Mouse (Mus musculus): ENCODE data around the gene Slc41a3. TPM values are rescaled to one million over a fixed set of nuclear protein-coding genes. Genes with fewer than 3 reads are reported as not detected.
A peak's percentile ranks its signal among the peaks of the same experiment; 100 is the strongest.
"Not testable (repeated sequence)": the region's sequence is repeated elsewhere in the genome, so short reads cannot be mapped to it uniquely, and the experiment has no call there.

The Slc41a3 gene
- total and polyA plus RNA-seq, 2 experiments from 2014 or later = 7.9 to 9.4 TPM

DNA sequence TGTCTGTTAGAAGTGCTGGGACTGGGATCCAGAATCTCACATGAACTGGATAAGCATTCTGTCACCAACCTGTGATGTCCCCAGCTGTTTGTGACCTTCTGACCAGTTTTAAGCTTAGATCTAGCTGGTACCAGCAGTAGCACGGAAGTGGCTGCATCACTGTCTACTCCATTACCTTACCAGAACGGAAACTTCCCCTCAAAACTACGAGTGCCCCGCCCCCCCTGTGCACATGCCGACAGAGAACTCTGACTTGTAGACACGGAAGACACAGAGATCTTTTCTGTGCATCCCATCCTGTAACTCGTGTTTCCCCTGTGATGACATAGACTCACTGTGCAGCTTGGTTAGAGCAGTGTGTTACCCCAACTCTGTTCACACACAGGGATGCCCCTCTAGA lies 25.9 kb downstream of the Slc41a3 start:
- no peaks in the 10 kb centered on the region for H3K9me3 ChIP-seq (ENCODE audit: low read length)
- H3K36me3 ChIP-seq (ENCODE audit: insufficient read depth) = no peaks in the 10 kb centered on the region
- H3K4me2 ChIP-seq (ENCODE audit: low read depth) = no peak overlapping the region
- no peak for TF ChIP-seq CTCF (IDR thresholded peaks at IDR 0.05; ENCODE audit: low read depth)
- DNase-seq (no peak), ATAC-seq (no peak)
- H3K27me3 ChIP-seq (ENCODE audit: insufficient read depth, low read length) = no peaks in the 10 kb centered on the region
- H3K4me3 ChIP-seq (ENCODE audit: low read depth, low read length) = no peak overlapping the region
- H3K4me1 ChIP-seq (ENCODE audit: insufficient read depth) = no peaks in the 10 kb centered on the region
- no peak overlapping the region for H3K27ac ChIP-seq (ENCODE audit: low read depth, low read length)
- WGBS = 94% methylated on average over 7 of the region's 7 CpGs
- no peak overlapping the region for H3K9ac ChIP-seq

DNA sequence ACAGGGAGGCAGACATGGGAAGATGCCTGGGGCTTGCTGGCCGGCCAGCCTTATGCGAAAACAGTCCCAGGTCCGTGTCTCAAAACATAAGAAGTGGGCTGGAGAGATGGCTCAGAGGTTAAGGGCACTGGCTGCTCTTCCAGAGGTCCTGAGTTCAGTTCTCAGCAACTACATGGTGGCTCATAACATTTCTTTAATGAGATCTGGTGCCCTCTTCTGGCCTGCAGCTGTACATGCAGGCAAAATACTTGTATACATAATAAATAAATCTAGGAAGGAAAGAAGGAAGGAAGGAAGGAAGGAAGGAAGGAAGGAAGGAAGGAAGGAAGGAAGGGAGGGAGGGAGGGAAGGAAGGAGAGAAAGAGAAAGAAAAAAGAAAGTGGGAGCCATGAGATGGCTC lies 28.0 kb downstream of the Slc41a3 start:
- 77% methylated on average over 3 of the region's 3 CpGs for WGBS
- not testable (repeated sequence) for H3K9me3 ChIP-seq (ENCODE audit: low read length); H3K27me3 ChIP-seq (ENCODE audit: insufficient read depth, low read length); H3K4me2 ChIP-seq (ENCODE audit: low read depth); H3K36me3 ChIP-seq (ENCODE audit: insufficient read depth); H3K4me1 ChIP-seq (ENCODE audit: insufficient read depth); ATAC-seq; H3K9ac ChIP-seq; DNase-seq; H3K4me3 ChIP-seq (ENCODE audit: low read depth, low read length); H3K27ac ChIP-seq (ENCODE audit: low read depth, low read length)
- TF ChIP-seq CTCF (IDR thresholded peaks at IDR 0.05; ENCODE audit: low read depth) = 0 out of 2 replicates have a peak, but pooled peaks have one; percentile 22

DNA sequence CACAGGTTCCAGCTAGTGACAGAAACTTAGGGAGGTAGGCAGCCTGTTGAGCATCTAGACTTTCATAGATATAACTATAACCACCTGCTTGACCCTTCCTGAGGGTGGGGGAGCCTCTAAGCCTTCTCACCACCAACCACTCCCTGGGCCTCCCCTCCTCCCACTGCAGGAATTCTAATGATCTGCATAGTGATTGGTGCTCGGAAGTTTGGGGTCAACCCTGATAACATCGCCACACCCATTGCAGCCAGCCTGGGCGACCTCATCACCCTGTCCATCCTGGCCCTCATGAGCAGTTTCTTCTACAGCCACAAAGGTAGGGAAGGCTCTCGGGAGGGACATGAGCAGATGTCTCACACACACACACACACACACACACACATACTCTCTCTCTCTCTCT lies 30.6 kb downstream of the Slc41a3 start:
- WGBS = 54% methylated on average over 4 of the region's 4 CpGs
- Histone ChIP-seq H3K36me3 (ENCODE audit: insufficient read depth) (no peaks in the 10 kb centered on the region), H3K27me3 (ENCODE audit: insufficient read depth, low read length) (no peaks in the 10 kb centered on the region), H3K4me2 (ENCODE audit: low read depth) (no peak overlapping the region), H3K4me1 (ENCODE audit: insufficient read depth) (no peaks in the 10 kb centered on the region), H3K27ac (ENCODE audit: low read depth, low read length) (no peak overlapping the region), H3K9ac (no peak overlapping the region), H3K9me3 (ENCODE audit: low read length) (no peaks in the 10 kb centered on the region), H3K4me3 (ENCODE audit: low read depth, low read length) (no peak overlapping the region)
- TF ChIP-seq CTCF (IDR thresholded peaks at IDR 0.05; ENCODE audit: low read depth) = no peak
- DNase-seq (no peak), ATAC-seq (no peak)

DNA sequence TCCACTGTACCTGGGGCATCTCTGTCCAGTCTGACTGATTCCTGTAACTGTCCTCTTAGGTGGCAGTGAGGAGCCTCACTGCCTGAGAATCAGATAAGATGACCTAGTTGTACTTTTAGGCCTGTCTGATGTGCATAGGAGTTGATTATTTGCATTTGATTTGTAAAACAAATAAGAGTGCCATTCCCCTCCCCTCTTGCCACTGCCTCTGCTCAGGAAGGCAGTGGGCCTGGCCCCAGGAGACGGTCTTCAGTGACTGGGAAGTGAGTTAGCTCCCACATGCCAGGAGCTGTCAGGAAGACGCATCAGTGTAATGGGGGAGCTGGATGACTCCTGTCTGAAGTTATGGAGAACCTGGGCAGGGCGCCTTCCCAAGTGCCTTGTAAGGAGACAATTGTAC lies 31.1 kb downstream of the Slc41a3 start:
- no peak overlapping the region for H3K4me2 ChIP-seq (ENCODE audit: low read depth)
- DNase-seq (no peak), ATAC-seq (no peak)
- no peak overlapping the region for H3K9ac ChIP-seq
- H3K4me1 ChIP-seq (ENCODE audit: insufficient read depth) = no peaks in the 10 kb centered on the region
- H3K27me3 ChIP-seq (ENCODE audit: insufficient read depth, low read length) = no peaks in the 10 kb centered on the region
- H3K9me3 ChIP-seq (ENCODE audit: low read length) = no peaks in the 10 kb centered on the region
- no peak overlapping the region for H3K27ac ChIP-seq (ENCODE audit: low read depth, low read length)
- TF ChIP-seq CTCF (IDR thresholded peaks at IDR 0.05; ENCODE audit: low read depth) = no peak
- no peaks in the 10 kb centered on the region for H3K36me3 ChIP-seq (ENCODE audit: insufficient read depth)
- H3K4me3 ChIP-seq (ENCODE audit: low read depth, low read length) = no peak overlapping the region
- 70% methylated on average over 3 of the region's 3 CpGs for WGBS

DNA sequence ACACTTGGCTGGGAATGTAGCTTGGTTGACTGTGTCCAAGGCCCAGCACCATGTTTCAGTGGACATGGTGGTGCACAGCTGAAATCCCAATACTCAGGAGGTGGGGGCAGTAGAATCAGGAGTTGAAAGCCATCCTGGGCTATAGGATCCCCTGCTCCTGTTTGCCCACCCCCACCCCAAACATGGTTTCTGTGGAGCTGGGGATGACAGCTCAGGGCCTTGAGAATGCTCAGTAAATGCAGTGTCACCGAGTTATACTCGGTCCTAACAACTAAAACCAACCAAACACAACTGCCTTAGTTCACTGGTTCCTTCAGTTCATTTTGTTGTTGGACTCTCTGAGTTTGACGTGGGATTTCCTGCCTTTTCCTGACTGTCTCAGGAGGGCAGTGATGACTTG lies 38.5 kb downstream of the Slc41a3 start:
- Histone ChIP-seq H3K36me3 (ENCODE audit: insufficient read depth) (no peaks in the 10 kb centered on the region), H3K9me3 (ENCODE audit: low read length) (no peaks in the 10 kb centered on the region), H3K4me2 (ENCODE audit: low read depth) (no peak overlapping the region), H3K27me3 (ENCODE audit: insufficient read depth, low read length) (no peaks in the 10 kb centered on the region), H3K4me1 (ENCODE audit: insufficient read depth) (no peaks in the 10 kb centered on the region), H3K9ac (no peak overlapping the region), H3K4me3 (ENCODE audit: low read depth, low read length) (no peak overlapping the region), H3K27ac (ENCODE audit: low read depth, low read length) (no peak overlapping the region)
- 86% methylated on average over 3 of the region's 3 CpGs for WGBS
- no peak for TF ChIP-seq CTCF (IDR thresholded peaks at IDR 0.05; ENCODE audit: low read depth)
- ATAC-seq (no peak), DNase-seq (no peak)

DNA sequence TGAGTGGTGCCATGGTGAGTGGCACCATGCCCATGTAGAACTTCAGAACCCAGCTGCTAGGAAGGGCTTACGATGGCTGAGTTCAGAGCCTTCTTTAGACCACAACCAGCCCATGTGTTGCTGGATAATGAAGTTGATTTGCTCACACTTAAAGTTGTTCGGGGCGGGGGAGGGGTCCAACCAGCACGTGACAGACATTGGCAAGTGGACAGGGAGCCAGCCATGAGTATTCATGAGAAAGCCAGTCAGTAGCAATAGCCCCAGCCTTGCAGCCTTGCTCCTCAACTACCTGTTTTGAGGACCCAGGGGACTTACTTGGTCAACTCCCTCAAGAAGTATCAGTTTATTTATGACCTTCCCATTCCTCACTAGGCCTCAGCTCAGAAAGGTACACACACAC lies 40.4 kb downstream of the Slc41a3 start:
- WGBS = 51% methylated on average over 4 of the region's 4 CpGs
- no peak for TF ChIP-seq CTCF (IDR thresholded peaks at IDR 0.05; ENCODE audit: low read depth)
- no peaks in the 10 kb centered on the region for H3K27me3 ChIP-seq (ENCODE audit: insufficient read depth, low read length)
- no peak overlapping the region for H3K27ac ChIP-seq (ENCODE audit: low read depth, low read length)
- H3K4me3 ChIP-seq (ENCODE audit: low read depth, low read length) = no peak overlapping the region
- peak; percentile 82 for ATAC-seq
- H3K36me3 ChIP-seq (ENCODE audit: insufficient read depth) = no peaks in the 10 kb centered on the region
- no peaks in the 10 kb centered on the region for H3K4me1 ChIP-seq (ENCODE audit: insufficient read depth)
- H3K9ac ChIP-seq = no peak overlapping the region
- no peak overlapping the region for H3K4me2 ChIP-seq (ENCODE audit: low read depth)
- no peaks in the 10 kb centered on the region for H3K9me3 ChIP-seq (ENCODE audit: low read length)
- peak; percentile 34 for DNase-seq

DNA sequence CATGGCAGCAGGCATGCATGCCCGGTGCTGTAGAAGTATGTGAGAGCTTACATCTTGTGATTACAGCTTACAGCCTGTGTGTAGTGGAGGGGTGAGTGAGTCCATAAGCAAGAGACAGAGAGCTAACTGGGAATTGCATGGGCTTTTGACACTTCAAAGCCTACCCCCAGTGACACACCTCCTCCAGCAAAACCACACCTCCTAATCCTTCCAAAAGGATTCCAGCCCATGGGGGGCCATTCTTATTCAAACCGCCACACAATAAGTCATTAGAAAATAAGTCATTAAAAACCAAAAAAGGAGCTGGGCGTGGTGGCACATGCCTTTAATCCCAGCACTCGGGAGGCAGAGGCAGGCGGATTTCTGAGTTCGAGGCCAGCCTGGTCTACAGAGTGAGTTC lies 43.9 kb downstream of the Slc41a3 start:
- H3K36me3 ChIP-seq (ENCODE audit: insufficient read depth) = no peaks in the 10 kb centered on the region
- 81% methylated on average over 6 of the region's 6 CpGs for WGBS
- DNase-seq (no peak), ATAC-seq (no peak)
- H3K9me3 ChIP-seq (ENCODE audit: low read length) = no peaks in the 10 kb centered on the region
- no peak overlapping the region for H3K4me3 ChIP-seq (ENCODE audit: low read depth, low read length)
- H3K27me3 ChIP-seq (ENCODE audit: insufficient read depth, low read length) = no peaks in the 10 kb centered on the region
- no peak for TF ChIP-seq CTCF (IDR thresholded peaks at IDR 0.05; ENCODE audit: low read depth)
- no peak overlapping the region for H3K27ac ChIP-seq (ENCODE audit: low read depth, low read length)
- H3K9ac ChIP-seq = no peak overlapping the region
- H3K4me1 ChIP-seq (ENCODE audit: insufficient read depth) = no peaks in the 10 kb centered on the region
- H3K4me2 ChIP-seq (ENCODE audit: low read depth) = no peak overlapping the region

DNA sequence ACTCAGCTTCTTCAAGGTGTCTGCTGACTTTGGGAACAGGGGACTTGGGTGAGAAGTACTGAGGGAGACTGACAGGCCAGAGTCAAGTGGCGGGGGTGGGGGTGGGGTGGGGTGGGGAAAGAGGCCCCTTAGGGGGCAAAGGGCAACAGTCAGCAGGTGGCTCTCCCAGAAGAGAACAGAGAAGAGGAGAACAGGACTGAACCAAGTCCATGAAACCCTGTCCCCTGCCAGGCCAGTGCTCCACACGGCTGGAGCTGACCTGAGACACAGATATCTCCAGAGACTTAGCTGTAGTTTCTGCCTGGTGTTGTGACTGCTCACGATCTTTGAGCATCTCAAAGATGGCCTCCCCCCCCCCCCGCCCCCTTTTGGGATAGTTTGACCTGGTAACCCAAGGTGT lies 44.8 kb downstream of the Slc41a3 start:
- Histone ChIP-seq H3K27me3 (ENCODE audit: insufficient read depth, low read length) (no peaks in the 10 kb centered on the region), H3K4me2 (ENCODE audit: low read depth) (no peak overlapping the region), H3K36me3 (ENCODE audit: insufficient read depth) (no peaks in the 10 kb centered on the region), H3K4me1 (ENCODE audit: insufficient read depth) (no peaks in the 10 kb centered on the region), H3K27ac (ENCODE audit: low read depth, low read length) (no peak overlapping the region), H3K4me3 (ENCODE audit: low read depth, low read length) (no peak overlapping the region), H3K9me3 (ENCODE audit: low read length) (no peaks in the 10 kb centered on the region), H3K9ac (no peak overlapping the region)
- ATAC-seq = no peak
- TF ChIP-seq CTCF (IDR thresholded peaks at IDR 0.05; ENCODE audit: low read depth) = no peak
- DNase-seq = no peak
- 75% methylated on average over 4 of the region's 4 CpGs for WGBS
